Mouse (Mus musculus): ENCODE measurements around the gene Rfx4. TPM values are rescaled to one million over a fixed set of nuclear protein-coding genes. Genes with fewer than 3 reads are reported as not detected.

The Rfx4 gene
- polyA plus RNA-seq, 2 experiments from 2014 or later: not detected

- ATAC-seq: no peak
Observed at GRCm38 (mm10) chr10:84871921-84872320, 116.1 kb downstream of the Rfx4 start.

GRCm38 (mm10) chr10:84879823-84880571, 124.1 kb downstream of the Rfx4 start:
- no peak for ATAC-seq

GRCm38 (mm10) chr10:84882528-84882927, 126.7 kb downstream of the Rfx4 start:
- peak; percentile 80 for ATAC-seq

- ATAC-seq: no peak
Observed at GRCm38 (mm10) chr10:84885341-84885884, 129.6 kb downstream of the Rfx4 start.

- no peak for ATAC-seq
Observed at GRCm38 (mm10) chr10:84886221-84886627, 130.4 kb downstream of the Rfx4 start.

- ATAC-seq: no peak
Observed at GRCm38 (mm10) chr10:84886785-84887184, 130.9 kb downstream of the Rfx4 start.

- ATAC-seq: no peak
Observed at GRCm38 (mm10) chr10:84889096-84889846, 133.4 kb downstream of the Rfx4 start.

- ATAC-seq: no peak
Observed at GRCm38 (mm10) chr10:84895810-84896358, 140.0 kb downstream of the Rfx4 start.

GRCm38 (mm10) chr10:84896941-84897930, 141.4 kb downstream of the Rfx4 start:
- ATAC-seq: peak; percentile 71

- no peak for ATAC-seq
Observed at GRCm38 (mm10) chr10:84898144-84898979, 142.5 kb downstream of the Rfx4 start.

- no peak for ATAC-seq
Observed at GRCm38 (mm10) chr10:84901676-84902075, 145.8 kb downstream of the Rfx4 start.

- ATAC-seq: no peak
Observed at GRCm38 (mm10) chr10:84902213-84902612, 146.4 kb downstream of the Rfx4 start.

GRCm38 (mm10) chr10:84903307-84903706, 147.4 kb downstream of the Rfx4 start:
- ATAC-seq: no peak

GRCm38 (mm10) chr10:84903742-84904141, 147.9 kb downstream of the Rfx4 start:
- no peak for ATAC-seq

- ATAC-seq: no peak
Observed at GRCm38 (mm10) chr10:84906895-84907294, 151.0 kb downstream of the Rfx4 start.

GRCm38 (mm10) chr10:84908006-84908405, 152.1 kb downstream of the Rfx4 start:
- no peak for ATAC-seq

GRCm38 (mm10) chr10:84908471-84908870, 152.6 kb downstream of the Rfx4 start:
- ATAC-seq: no peak

GRCm38 (mm10) chr10:84909021-84909801, 153.3 kb downstream of the Rfx4 start:
- ATAC-seq: no peak

GRCm38 (mm10) chr10:84910194-84910593, 154.3 kb downstream of the Rfx4 start:
- ATAC-seq: no peak

GRCm38 (mm10) chr10:84910758-84911384, 155.0 kb downstream of the Rfx4 start:
- no peak for ATAC-seq
